Mouse (Mus musculus) ovary, adult 18-20 months (tissue): ENCODE results near the gene Supt4a.
A peak's percentile ranks its signal among the peaks of the same experiment; 100 is the strongest.

Experiments used
- DNase-seq: peaks from one replicate; pipeline ENCODE4 v3.0.0; 2022; ENCODE audit warnings: low spot score, mixed read lengths

The Supt4a gene

GRCm38 (mm10) chr11:87770989-87771388, 33.6 kb downstream of the Supt4a start:
- DNase-seq: no peak

GRCm38 (mm10) chr11:87772354-87772753, 35.0 kb downstream of the Supt4a start:
- DNase-seq: no peak

- peak; percentile 55 for DNase-seq
These were observed 40.9 kb downstream of the Supt4a start for GRCm38 (mm10) chr11:87778100-87778765.

GRCm38 (mm10) chr11:87778915-87779314, 41.6 kb downstream of the Supt4a start:
- no peak for DNase-seq

GRCm38 (mm10) chr11:87779392-87779791, 42.0 kb downstream of the Supt4a start:
- DNase-seq: no peak

- no peak for DNase-seq
These were observed 42.8 kb downstream of the Supt4a start for GRCm38 (mm10) chr11:87780130-87780529.

- DNase-seq: no peak
These were observed 52.7 kb downstream of the Supt4a start for GRCm38 (mm10) chr11:87790088-87790487.
